Mouse (Mus musculus) forebrain, embryonic 10.5 days (tissue): Measurements from ENCODE around the gene Pa2g4. TPM values are rescaled to one million over a fixed set of nuclear protein-coding genes. Genes with fewer than 3 reads are reported as not detected.

ENCODE experiments used
- DNase-seq: peaks from one replicate; pipeline ENCODE4 v3.0.0-alpha.2; 2017; ENCODE audit warnings: low spot score; ENCODE audit errors: extremely low spot score
- H3K27ac ChIP-seq: fragments of 300-500 bp; sonication (generic); 2 replicates; pipeline ENCODE4 v1.5.1; 2016; ENCODE audit warnings: mild to moderate bottlenecking
- H3K27me3 ChIP-seq: fragments of 300-500 bp; sonication (generic); 2 replicates; pipeline ENCODE4 v1.6.1; 2016; ENCODE audit warnings: mild to moderate bottlenecking; ENCODE audit not compliant: poor library complexity, severe bottlenecking
- H3K36me3 ChIP-seq: fragments of 300-500 bp; sonication (generic); replicated peaks from 2 replicates; pipeline ENCODE4 v1.6.1; 2016; ENCODE audit warnings: mild to moderate bottlenecking, moderate library complexity
- H3K4me1 ChIP-seq: fragments of 300-500 bp; sonication (generic); 2 replicates; pipeline ENCODE4 v1.6.1; 2016
- H3K4me3 ChIP-seq: fragments of 300-500 bp; sonication (generic); 2 replicates; pipeline ENCODE4 v1.5.1; 2016; ENCODE audit warnings: mild to moderate bottlenecking, moderate library complexity
- H3K9me3 ChIP-seq: fragments of 300-500 bp; sonication (generic); 2 replicates; pipeline ENCODE4 v1.6.1; 2016; ENCODE audit warnings: mild to moderate bottlenecking, moderate library complexity
- WGBS: fragments of 180-500 bp; shearing (Covaris S2); methylation state at CpG from one replicate; pipeline ENCODE4 v1.1.7; 2016; 5-methylcytosine and 5-hydroxymethylcytosine counted together
- polyA plus RNA-seq: library from polyadenylated mRNA; unstranded; fragments of >200 nt; fragmentation: Nextera tagmentation; extraction: Ambion mirVana; gene quantifications from 2 replicates; pipeline ENCODE4 v1.2.1, GENCODE M21; 2016

The Pa2g4 gene
- polyA plus RNA-seq, 1 experiment from 2014 or later = 302 TPM

- WGBS = 0% methylated on average over 43 of the region's 43 CpGs
- Histone ChIP-seq H3K27ac (peak within 1 kb of the TSS; percentile 80), H3K36me3 (no peaks in the 10 kb centered on the region)
Measured at GRCm38 (mm10) chr10:128589464-128590192, 23.8 kb upstream of the Pa2g4 start, which contains the start of gene Erbb3. Erbb3 (minus strand) TSS chr10:128589652.

DNA sequence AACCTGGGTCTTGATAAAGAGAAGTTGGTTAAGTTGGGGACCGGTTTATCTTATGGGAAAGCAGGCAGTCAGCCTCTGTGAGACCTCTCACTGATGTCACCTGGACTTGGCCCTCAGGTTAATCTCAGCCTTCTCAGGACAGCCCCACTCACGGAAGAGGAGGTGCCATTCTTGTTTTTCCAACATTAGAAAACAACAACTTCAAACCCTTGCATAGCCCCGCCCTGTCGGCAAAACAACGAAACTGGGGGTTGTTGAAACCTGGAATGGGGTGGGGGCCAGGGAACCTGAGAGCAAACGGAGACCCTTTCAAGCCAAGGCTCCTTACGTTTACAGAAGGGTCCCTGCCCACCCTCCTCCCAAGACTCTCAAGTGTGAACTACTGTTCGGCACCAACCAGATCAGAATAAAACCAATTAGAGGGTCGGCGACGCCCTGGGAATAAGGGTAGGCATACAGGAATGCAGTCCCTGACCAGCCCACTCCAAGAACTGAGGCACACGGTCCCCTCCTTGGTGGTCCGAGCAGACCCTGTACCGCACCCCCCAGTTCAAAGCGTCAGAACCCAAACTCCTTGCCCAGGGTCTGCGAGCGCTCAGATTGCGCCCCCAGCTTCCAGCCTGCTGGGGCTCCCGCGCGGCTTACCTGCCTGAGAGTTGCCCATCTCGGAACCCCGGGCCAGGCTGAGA lies 23.1 kb upstream of the Pa2g4 start:
- Histone ChIP-seq H3K4me1 (peaks cover 47% of the 10 kb centered on the region), H3K36me3 (no peaks in the 10 kb centered on the region), H3K27ac (peak overlapping the region; percentile 40; the same call in 1 of the 2 replicates), H3K27me3 (peaks cover 64% of the 10 kb centered on the region), H3K9me3 (no peaks in the 10 kb centered on the region), H3K4me3 (peak overlapping the region; percentile 84)
- 3% methylated on average over 23 of the region's 23 CpGs for WGBS
- DNase-seq = no peak

More at GRCm38 (mm10) chr10:128589464-128590192, 23.8 kb upstream of the Pa2g4 start, which contains the start of gene Erbb3:
- Histone ChIP-seq H3K27me3 (peaks cover 57% of the 10 kb centered on the region), H3K4me1 (peaks cover 40% of the 10 kb centered on the region), H3K9me3 (no peaks in the 10 kb centered on the region), H3K4me3 (peak within 1 kb of the TSS; percentile 84)
- peak; percentile 47 for DNase-seq

- Histone ChIP-seq H3K36me3 (no peaks in the 10 kb centered on the region), H3K27ac (no peak overlapping the region), H3K4me3 (0 out of 2 replicates have a peak overlapping the region, but pooled peaks have one; percentile 84), H3K27me3 (peaks cover 70% of the 10 kb centered on the region), H3K9me3 (no peaks in the 10 kb centered on the region), H3K4me1 (peaks cover 55% of the 10 kb centered on the region)
- 21% methylated on average over 1 of the region's 1 CpGs for WGBS
- no peak for DNase-seq
Measured at GRCm38 (mm10) chr10:128588136-128588535, 22.3 kb upstream of the Pa2g4 start.

DNA sequence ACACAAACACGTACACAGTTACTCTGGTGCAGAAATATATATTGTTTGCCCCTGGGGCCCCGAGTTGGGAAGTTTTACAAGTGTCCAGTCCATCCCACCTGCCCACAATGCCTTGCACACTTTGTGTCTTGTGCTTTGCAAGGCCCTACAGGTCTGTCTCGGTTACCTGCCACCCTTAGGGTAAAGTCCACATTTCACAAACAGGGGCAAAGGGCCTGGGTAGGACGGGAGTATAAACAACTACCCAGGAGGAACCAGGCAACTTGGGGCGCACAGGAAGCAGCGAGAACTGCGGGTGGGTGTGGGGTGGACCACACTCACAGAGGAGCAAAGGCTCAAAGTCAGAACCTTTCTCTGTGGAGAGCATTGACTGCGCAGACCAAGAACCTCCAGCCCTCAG lies 21.9 kb upstream of the Pa2g4 start:
- Histone ChIP-seq H3K4me1 (peaks cover 56% of the 10 kb centered on the region), H3K27me3 (peaks cover 75% of the 10 kb centered on the region), H3K27ac (no peak overlapping the region), H3K4me3 (no peak overlapping the region), H3K9me3 (no peaks in the 10 kb centered on the region), H3K36me3 (no peaks in the 10 kb centered on the region)
- DNase-seq = no peak
- 48% methylated on average over 8 of the region's 8 CpGs for WGBS

- peaks cover 75% of the 10 kb centered on the region for H3K27me3 ChIP-seq
- H3K27ac ChIP-seq = no peak overlapping the region; the same call in 1 of the 2 replicates
Measured at GRCm38 (mm10) chr10:128587120-128587519, 21.3 kb upstream of the Pa2g4 start.

GRCm38 (mm10) chr10:128586546-128586945 lies 20.8 kb upstream of the Pa2g4 start:
- 19% methylated on average over 1 of the region's 1 CpGs for WGBS
- H3K9me3 ChIP-seq = no peaks in the 10 kb centered on the region
- no peaks in the 10 kb centered on the region for H3K36me3 ChIP-seq
- no peak for DNase-seq
- H3K4me3 ChIP-seq = no peak overlapping the region
- peak overlapping the region; percentile 8; the same call in 1 of the 2 replicates for H3K27ac ChIP-seq
- H3K4me1 ChIP-seq = peaks cover 56% of the 10 kb centered on the region
- peaks cover 75% of the 10 kb centered on the region for H3K27me3 ChIP-seq

More at GRCm38 (mm10) chr10:128587120-128587519, 21.3 kb upstream of the Pa2g4 start:
- no peak for DNase-seq
- Histone ChIP-seq H3K4me1 (peaks cover 56% of the 10 kb centered on the region), H3K9me3 (no peaks in the 10 kb centered on the region), H3K36me3 (no peaks in the 10 kb centered on the region), H3K4me3 (no peak overlapping the region)
- 37% methylated on average over 4 of the region's 4 CpGs for WGBS

- WGBS = 13% methylated on average over 4 of the region's 4 CpGs
- Histone ChIP-seq H3K4me1 (peaks cover 47% of the 10 kb centered on the region), H3K36me3 (no peaks in the 10 kb centered on the region), H3K27me3 (peaks cover 66% of the 10 kb centered on the region), H3K4me3 (no peak overlapping the region), H3K9me3 (no peaks in the 10 kb centered on the region), H3K27ac (no peak overlapping the region)
- DNase-seq = no peak
Measured at GRCm38 (mm10) chr10:128584386-128584785, 18.6 kb upstream of the Pa2g4 start.

DNA sequence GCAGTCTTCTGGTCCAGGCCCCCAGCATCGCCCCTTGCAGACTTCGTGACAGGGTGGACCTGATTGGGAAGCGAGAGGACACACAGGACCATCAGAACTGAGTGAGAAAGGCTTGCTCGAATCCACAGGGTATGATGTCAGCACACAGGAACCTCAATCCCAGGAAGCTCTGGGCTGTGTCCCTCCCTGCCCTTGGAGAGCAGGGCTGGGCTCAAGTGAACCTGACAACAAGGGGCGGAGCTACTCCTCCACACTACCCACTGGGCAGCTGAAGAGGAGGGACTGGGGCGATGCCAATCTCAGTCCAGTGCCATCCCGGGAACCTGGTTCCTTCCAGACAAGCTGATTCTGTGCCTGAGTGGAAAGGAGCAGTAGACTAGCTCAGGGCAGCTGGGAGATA lies 17.9 kb upstream of the Pa2g4 start:
- no peak overlapping the region for H3K4me3 ChIP-seq
- peaks cover 40% of the 10 kb centered on the region for H3K4me1 ChIP-seq
- no peak overlapping the region for H3K27ac ChIP-seq
- WGBS = 38% methylated on average over 7 of the region's 7 CpGs
- DNase-seq = no peak
- H3K9me3 ChIP-seq = no peaks in the 10 kb centered on the region
- H3K36me3 ChIP-seq = no peaks in the 10 kb centered on the region
- H3K27me3 ChIP-seq = peaks cover 58% of the 10 kb centered on the region

DNA sequence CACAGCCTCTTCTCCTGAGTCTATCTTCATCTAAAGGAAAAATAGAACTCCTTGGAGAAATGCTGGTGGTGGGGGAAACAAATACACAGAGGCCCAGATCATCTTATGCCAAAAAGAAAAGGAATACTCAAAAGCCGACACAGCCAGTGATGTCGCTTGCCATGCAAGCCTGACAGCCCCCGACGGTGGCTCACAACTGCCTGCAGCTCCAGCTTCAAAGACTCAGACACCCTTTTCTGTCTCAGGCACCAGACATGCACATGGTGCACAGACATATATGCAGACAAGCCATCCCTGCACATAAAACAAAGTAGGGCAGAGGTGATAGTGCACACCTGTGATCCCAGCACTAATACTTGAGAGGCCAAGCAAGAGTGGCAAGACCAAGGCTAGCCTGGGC lies 13.9 kb upstream of the Pa2g4 start:
- Histone ChIP-seq H3K9me3 (no peaks in the 10 kb centered on the region), H3K27me3 (peaks cover 19% of the 10 kb centered on the region), H3K27ac (no peak overlapping the region), H3K4me3 (no peak overlapping the region), H3K4me1 (peaks cover 19% of the 10 kb centered on the region), H3K36me3 (no peaks in the 10 kb centered on the region)
- no peak for DNase-seq
- 86% methylated on average over 4 of the region's 4 CpGs for WGBS

- no peaks in the 10 kb centered on the region for H3K9me3 ChIP-seq
- no peak overlapping the region for H3K27ac ChIP-seq
- H3K4me3 ChIP-seq = no peak overlapping the region
- no peaks in the 10 kb centered on the region for H3K36me3 ChIP-seq
- WGBS = 84% methylated on average over 3 of the region's 3 CpGs
- H3K27me3 ChIP-seq = peaks cover 15% of the 10 kb centered on the region
- H3K4me1 ChIP-seq = peaks cover 16% of the 10 kb centered on the region
- no peak for DNase-seq
Measured at GRCm38 (mm10) chr10:128579298-128579697, 13.5 kb upstream of the Pa2g4 start.

DNA sequence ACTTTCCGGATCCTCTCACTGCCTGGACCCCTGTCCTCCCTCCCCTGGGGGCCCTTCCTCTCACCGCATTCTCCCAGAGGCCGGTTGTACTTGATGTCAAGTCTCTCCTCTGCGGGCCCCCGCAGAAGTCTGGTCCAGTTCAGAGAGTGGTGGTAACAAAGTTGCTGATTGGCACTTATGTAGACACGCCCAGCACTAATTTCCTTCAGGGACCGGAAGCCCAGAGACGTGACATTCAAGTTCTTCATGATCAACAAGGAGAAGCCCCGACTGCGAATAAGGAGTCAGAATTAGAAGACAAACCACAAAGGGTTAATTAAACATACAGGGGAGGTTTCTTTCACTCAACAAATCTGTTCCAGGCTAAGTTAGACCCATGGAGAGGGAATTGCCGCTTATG lies 12.5 kb upstream of the Pa2g4 start:
- no peak for DNase-seq

DNA sequence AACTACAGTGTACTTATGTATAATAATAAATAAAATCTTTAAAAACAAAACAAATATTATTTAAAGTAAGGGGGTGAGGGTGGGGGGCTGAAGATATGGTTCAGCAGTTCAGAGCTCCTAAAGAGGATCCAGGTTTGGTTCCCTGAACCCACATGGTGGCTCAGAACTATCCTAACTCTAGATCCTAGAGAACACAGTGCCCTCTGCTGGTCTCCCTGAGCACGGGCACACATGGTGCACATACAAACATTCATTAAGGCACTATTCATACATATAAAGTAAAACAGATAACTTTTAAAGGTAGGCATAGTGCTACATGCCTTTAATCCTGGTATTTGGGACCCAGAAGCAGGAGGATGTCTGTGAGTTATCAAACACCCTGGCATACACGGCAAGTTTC lies 9.3 kb upstream of the Pa2g4 start:
- Histone ChIP-seq H3K4me1 (peaks cover 3% of the 10 kb centered on the region; the same call in 1 of the 2 replicates), H3K27ac (no peak overlapping the region), H3K36me3 (no peaks in the 10 kb centered on the region), H3K9me3 (no peaks in the 10 kb centered on the region), H3K27me3 (no peaks in the 10 kb centered on the region), H3K4me3 (no peak overlapping the region)
- 91% methylated on average over 2 of the region's 2 CpGs for WGBS
- no peak for DNase-seq

More for the DNA sequence above, 12.5 kb upstream of the Pa2g4 start:
- Histone ChIP-seq H3K27ac (no peak overlapping the region), H3K36me3 (no peaks in the 10 kb centered on the region), H3K27me3 (peaks cover 7% of the 10 kb centered on the region), H3K4me3 (no peak overlapping the region), H3K4me1 (peaks cover 6% of the 10 kb centered on the region), H3K9me3 (no peaks in the 10 kb centered on the region)
- 82% methylated on average over 11 of the region's 11 CpGs for WGBS
